Mouse (Mus musculus) left cerebral cortex, adult 2 months (tissue): ENCODE results near the gene March4. TPM values are rescaled to one million over a fixed set of nuclear protein-coding genes. Genes with fewer than 3 reads are reported as not detected.
A peak's percentile ranks its signal among the peaks of the same experiment; 100 is the strongest.

Experiments
- DNase-seq, 2 experiments: peaks; one replicate each; pipeline ENCODE4 v3.0.0; 2021 to 2022; ENCODE audit warnings: low spot score in 2 of 2, mixed read lengths in 1 of 2; ENCODE audit errors: extremely low spot score in 1 of 2
- H3K27ac ChIP-seq: fragments of 200-600 bp; 2 replicates; pipeline ENCODE4 v1.8.1; 2022
- H3K4me3 ChIP-seq: fragments of 200-600 bp; 2 replicates; pipeline ENCODE4 v1.8.1; 2022
- CTCF ChIP-seq: fragments of 200-600 bp; IDR thresholded peaks from 2 replicates; pipeline ENCODE4 v1.8.1; 2022; ENCODE audit warnings: antibody characterized with exemption, mild to moderate bottlenecking, moderate library complexity
- intact Hi-C: fragments of 180-260 bp; cut with DNase I; formaldehyde crosslinking; loops from one replicate; pipeline ENCODE4 v1.15.1; 2025
- total RNA-seq, 2 experiments: library from RNA; stranded (reverse); gene quantifications; 2 replicates each; pipeline ENCODE4 v1.2.3; 2021

The March4 gene
- total RNA-seq, 2 experiments from 2014 or later, result 17.9 to 22.6 TPM

DNA sequence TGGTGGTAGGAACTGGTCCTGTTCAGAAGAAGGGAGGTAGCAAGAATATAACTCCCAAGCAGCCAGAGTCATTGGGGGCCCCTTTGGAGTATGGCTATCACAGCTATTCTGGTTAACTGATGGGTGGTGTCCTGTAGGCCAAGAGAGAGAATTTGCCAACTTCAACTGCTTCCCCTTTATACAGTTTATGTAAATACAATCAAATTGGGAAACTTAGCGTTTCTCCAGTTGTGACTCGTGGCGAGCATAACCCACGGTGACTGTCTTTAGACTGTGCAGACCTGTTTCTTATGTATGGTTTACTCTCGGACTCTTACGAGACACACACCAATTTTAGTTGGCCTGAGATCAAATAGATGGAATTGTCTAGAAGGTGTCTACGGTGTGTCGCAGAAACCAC, 32.0 kb upstream of the March4 start:
- intact Hi-C loops, result no loop called here
- no peak for TF ChIP-seq CTCF
- H3K27ac ChIP-seq, result no peak overlapping the region
- DNase-seq, result no peak
- no peak overlapping the region for H3K4me3 ChIP-seq

DNA sequence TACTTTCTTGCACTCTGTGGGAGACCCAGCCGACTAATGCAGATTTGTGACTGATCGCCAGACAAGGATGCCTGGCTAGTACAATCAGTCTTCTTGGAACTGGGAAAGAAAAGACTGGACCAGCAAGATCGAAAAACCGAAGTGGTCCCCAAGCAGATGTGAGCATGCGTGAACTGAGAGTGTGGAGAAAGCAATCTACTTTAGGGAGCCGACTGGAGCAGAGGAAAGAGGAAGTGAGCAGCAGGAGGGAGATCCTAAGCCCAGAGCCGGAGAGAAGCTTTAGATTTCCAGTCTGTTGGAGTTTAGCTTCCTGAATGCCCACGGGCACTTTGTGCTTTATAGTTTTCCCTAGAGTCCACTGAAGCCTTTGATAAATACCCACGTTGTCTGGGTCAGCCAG, 30.3 kb upstream of the March4 start:
- TF ChIP-seq CTCF, result no peak
- DNase-seq, result no peak
- Histone ChIP-seq H3K27ac (no peak overlapping the region), H3K4me3 (no peak overlapping the region)
- intact Hi-C loops, result no loop called here

DNA sequence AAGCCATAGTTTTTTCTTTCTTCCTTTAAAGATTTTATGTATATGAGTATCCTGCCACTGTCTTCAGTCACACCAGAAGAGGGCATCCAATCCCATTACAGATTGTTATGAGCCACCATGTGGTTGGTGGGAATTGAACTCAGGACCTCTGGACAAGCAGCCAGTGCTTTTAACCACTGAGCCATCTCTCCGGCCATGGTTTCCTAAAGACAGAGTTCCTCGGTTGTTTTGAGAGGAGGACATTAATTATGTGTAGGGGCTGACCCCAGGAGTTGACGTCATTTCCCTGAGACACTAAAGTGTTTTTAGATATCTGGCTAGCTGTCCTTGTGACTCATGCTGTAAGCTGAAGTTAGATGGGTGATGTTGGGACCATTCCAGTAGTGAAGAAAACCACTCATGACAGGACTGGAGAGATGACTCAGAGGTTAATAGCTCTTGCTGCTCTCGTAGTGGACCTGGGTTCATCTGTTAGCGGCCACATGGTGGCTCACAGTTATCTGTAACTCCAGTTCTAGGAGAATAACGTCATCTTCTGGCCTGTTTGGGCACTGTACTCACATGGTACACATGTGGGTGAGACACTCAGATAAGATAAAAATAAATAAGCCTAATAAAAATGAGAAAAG, 27.7 kb upstream of the March4 start:
- H3K4me3 ChIP-seq, result no peak overlapping the region
- no peak for TF ChIP-seq CTCF
- H3K27ac ChIP-seq, result no peak overlapping the region
- DNase-seq, result no peak
- intact Hi-C loops, result no loop called here

DNA sequence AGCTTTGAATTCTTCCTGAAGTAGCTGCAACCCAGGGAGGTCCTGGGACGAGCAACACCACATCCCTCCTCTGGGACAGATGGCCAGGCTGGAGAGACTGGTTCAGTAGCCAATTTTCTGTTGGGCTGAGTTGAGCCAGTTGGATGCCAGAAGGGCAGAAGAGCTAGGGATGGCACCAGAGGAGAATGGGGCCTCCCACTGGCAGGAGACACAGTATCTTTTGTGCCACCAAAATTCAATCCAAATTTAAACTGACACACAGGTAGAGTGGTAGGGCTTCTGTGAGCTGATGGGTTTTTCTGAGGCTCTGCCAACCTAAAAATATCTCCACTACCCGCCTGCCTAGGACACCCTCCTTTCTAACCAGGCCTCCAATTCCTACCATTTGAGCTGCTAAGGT, 21.9 kb upstream of the March4 start:
- DNase-seq, result no peak
- intact Hi-C loops, result no loop called here
- H3K4me3 ChIP-seq, result no peak overlapping the region
- TF ChIP-seq CTCF, result no peak
- no peak overlapping the region for H3K27ac ChIP-seq

DNA sequence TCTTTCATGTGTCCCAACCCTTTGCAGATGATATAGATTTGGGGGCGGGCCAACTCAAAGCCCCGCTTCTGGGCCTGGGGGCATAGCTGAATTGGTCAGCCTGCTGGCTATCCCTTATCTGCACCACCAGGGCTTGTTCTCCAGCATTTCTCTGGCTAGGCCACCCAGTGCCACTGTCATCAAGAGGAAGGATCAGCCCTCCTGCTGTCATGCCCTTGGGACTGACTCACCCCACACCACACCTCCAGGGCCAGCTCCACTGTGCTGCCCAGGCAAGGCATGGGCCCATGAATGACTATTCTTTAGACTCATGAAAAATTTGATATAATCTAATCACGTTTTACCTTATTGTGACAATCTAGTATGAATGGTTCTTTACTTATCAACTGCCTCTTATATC, 19.7 kb upstream of the March4 start:
- intact Hi-C loops, result no loop called here
- Histone ChIP-seq H3K4me3 (no peak overlapping the region), H3K27ac (no peak overlapping the region)
- TF ChIP-seq CTCF, result no peak
- no peak for DNase-seq

DNA sequence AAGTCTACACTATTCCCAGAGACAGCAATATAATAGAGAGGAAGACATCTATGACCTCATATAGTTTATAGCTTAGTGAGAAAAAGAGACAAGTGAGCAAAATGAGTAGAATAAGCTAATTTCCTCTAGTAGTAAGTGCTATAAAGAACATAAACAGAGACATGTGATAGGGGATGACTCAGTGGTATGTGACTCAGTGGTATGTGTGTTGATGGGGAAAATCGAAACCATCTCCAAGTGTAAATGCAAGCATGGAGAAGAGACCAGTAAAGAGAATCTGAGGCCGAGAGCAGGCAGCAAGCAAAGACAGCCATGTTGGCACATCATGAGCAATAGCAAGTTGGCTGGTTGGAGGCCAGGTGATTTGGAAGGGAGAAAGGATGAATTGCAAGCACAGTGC, 13.6 kb upstream of the March4 start:
- Histone ChIP-seq H3K27ac (no peak overlapping the region), H3K4me3 (no peak overlapping the region)
- no peak for DNase-seq
- no peak for TF ChIP-seq CTCF
- intact Hi-C loops, result no loop called here

DNA sequence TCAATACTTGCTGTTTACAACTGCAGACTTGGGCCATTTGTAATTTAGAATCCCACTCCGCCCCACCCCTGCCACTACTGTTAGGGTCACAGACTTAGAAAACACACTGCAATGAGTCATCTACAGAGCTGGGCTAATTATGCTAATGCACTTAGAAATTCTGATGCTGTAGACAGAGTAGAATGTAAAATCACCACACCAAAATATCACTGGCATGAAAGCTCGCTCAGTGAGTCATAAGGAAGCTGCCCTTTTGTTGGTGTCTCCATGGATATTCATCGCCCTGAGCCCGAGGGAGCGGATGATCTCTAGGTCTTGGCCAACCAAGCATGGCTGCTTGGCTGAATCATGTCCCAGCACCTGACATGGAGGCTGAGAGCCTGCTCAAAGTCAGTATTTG, 1.5 kb upstream of the March4 start:
- TF ChIP-seq CTCF, result no peak
- Histone ChIP-seq H3K27ac (no peak overlapping the region), H3K4me3 (no peak overlapping the region; the same call in 1 of the 2 replicates)
- peak in 1 of 2 experiments; percentile 19 for DNase-seq
- intact Hi-C loops, result loop anchor here (5.0 kb wide), 3 partner anchors 39 to 231 kb away; partner anchors contain the start of gene Xrcc5

DNA sequence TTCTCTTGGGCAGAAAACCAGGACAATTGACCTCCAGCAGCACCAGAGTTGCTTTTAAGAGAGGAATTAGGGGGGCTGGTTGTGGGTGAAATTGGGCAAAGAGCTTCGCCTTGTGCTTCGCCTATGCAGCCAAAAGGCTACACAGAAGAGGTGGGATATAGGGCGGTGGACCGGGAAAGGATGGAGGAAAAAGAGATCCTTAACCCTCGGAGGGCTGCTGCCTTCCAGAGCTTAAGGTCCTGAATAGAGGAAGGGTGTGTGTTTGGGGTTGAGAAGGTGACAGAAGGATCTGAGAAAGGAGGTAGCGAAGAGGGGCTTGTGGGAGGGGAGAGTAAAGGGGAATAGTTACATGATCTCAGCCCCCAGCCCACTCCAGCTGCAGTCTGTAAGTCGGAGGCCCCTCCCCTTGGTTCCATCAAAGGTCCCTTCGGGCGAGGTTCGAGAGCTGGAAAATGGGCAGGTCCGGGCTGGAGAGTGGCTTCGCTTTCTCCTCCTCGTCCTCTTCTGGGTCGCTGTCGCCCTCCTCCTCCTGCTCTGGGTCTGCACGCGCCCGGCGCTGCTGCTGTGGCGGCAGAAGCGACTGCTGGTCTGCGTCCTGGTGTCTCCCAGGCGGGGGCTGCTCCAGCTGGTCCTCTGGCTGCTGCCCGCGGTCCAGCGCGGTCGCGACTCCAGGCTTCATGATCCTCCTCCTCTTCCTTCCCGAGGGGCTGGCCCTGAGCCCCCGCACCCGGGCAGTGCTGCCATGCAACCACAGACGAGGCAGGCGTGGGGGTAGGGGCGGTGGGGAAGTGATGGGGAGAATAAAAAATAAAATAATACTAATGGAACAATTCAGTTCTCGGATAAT, 782 bp downstream of the March4 start:
- no peak for TF ChIP-seq CTCF
- intact Hi-C loops, result loop anchor here (5.0 kb wide), 3 partner anchors 41 to 229 kb away; partner anchors contain the start of gene Xrcc5
- H3K27ac ChIP-seq, result peak overlapping the region; percentile 91
- DNase-seq, result peak; percentile 45 to 57
- peak overlapping the region; percentile 53 for H3K4me3 ChIP-seq

DNA sequence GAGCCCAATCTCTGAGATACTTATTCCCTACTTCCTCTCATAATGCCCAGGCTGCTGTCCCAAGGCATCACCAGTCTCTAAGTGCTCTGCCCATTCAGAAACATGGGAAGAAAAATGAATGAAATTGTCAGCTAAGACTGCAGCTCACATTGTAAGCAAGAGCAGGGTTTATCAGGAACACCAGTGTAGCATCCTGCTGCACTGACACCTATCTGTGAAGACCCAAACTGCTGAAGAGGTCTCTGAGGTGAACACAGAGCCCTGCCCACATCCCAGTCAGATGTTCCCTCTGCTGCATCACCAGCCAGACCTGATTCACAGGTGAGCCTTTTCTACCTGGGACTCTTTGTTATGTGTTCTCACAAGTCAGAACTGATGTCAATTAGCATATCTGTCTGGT, 3.3 kb downstream of the March4 start:
- Histone ChIP-seq H3K27ac (no peak overlapping the region), H3K4me3 (peak overlapping the region; percentile 53)
- no peak for DNase-seq
- intact Hi-C loops, result no loop called here
- peak; percentile 24 for TF ChIP-seq CTCF

DNA sequence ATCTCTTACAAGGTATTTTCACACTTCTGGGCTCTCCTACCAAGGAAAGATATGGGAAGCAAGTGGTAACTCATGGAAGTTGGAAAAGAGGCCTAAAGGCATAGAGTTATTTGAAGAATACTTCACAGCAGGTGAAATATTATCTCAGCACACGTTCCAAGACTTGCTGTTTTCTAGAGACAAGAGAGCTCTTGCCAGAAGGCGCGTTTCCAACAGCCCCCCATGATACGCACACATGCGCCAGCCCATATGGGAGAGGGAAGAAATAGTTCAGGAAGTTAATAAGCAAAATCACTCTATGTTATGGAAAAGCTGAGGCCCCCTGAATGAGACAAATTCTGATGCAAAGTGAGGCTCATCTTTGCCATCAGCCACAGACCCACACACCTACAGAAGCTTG, 3.8 kb downstream of the March4 start:
- no peak for TF ChIP-seq CTCF
- no peak for DNase-seq
- H3K4me3 ChIP-seq, result peak overlapping the region; percentile 53
- H3K27ac ChIP-seq, result no peak overlapping the region
- intact Hi-C loops, result no loop called here

DNA sequence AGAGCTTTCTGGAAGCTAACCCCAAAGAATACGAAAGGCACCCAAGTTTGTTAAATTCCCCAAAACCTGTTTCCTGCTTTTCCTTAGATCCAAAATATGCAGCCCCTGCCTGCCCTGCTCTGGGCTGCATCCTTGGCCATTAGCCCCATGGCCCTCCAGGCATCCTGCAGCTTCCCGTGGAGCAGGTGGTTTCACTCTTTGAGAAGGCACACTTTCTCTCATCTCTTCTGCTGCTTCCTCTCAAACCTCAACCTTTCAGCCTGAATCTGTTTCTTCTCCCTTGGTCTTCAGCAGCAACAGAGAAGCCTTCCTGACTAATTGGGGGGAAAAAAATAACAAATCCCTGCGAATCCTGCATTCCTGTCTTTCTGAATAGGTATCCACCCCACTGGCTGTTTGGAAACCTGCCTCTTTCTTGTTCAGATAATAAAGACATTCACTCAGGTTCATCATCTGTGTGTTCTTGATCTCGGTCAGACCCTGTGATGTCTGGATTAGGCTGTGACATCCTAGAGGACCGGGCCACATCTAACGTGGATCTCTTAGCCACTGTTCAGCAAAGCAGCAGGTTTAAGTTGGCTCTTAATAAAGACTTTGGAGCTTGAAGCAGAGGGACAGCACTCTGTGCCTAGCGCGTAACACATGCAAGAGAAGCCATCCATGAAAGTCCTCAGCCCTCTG, 6.1 kb downstream of the March4 start:
- no peak for DNase-seq
- TF ChIP-seq CTCF, result no peak
- Histone ChIP-seq H3K4me3 (no peak overlapping the region), H3K27ac (no peak overlapping the region)
- intact Hi-C loops, result no loop called here

DNA sequence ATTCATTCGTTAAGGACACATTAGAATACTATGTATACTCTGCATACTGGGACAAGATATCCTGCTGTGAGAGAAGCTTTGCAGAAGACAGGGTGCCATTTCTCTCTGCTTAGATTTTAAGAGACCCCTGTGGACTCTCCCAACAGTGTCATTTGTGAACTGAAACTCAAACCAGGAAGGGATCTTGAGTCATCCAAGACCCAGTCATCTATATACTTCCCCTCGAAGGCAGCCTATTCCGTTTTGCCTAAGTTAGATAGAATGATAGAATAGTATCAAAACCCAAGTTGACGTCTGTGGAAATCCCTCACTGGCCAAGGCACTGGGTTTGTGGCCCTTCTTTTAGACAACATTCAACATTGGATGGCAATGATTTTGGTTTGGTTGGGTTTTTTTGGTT, 7.5 kb downstream of the March4 start:
- DNase-seq, result no peak
- H3K27ac ChIP-seq, result no peak overlapping the region
- intact Hi-C loops, result no loop called here
- H3K4me3 ChIP-seq, result no peak overlapping the region
- no peak for TF ChIP-seq CTCF
